Mouse (Mus musculus) lung, adult 2 months (tissue): ENCODE measurements around the gene Pum1.

ENCODE experiments used
- CTCF ChIP-seq: fragments of 200-500 bp; IDR thresholded peaks from 2 replicates; pipeline ENCODE4 v1.5.1; 2011; ENCODE audit warnings: mild to moderate bottlenecking, low read length, control low read depth; ENCODE audit not compliant: insufficient read depth
- POLR2A ChIP-seq: fragments of 200-500 bp; IDR thresholded peaks from 2 replicates; pipeline ENCODE4 v1.6.1; 2011; ENCODE audit warnings: low read depth, mild to moderate bottlenecking, control low read depth, low read length, borderline replicate concordance; ENCODE audit errors: extremely low read depth

- TF ChIP-seq CTCF (no peak), POLR2A (no peak)
Observed at GRCm38 (mm10) chr4:130765399-130766160, 102.5 kb downstream of the Pum1 start.
